Mouse (Mus musculus) myocyte (in vitro differentiated cells): Measurements from ENCODE around the gene Treml2. TPM values are rescaled to one million over a fixed set of nuclear protein-coding genes. Genes with fewer than 3 reads are reported as not detected.

Experiments
- H3K27me3 ChIP-seq: one replicate; pipeline ENCODE4 v1.6.1; 2011; ENCODE audit not compliant: control insufficient read depth, insufficient read depth, insufficient read length
- H3K36me3 ChIP-seq: one replicate; pipeline ENCODE4 v1.6.1; 2011; ENCODE audit not compliant: control insufficient read depth, insufficient read depth
- H3K4me2 ChIP-seq: one replicate; pipeline ENCODE4 v1.6.1; 2011; ENCODE audit warnings: low read depth, control low read depth
- H3K4me3 ChIP-seq: one replicate; pipeline ENCODE4 v1.5.1; 2011; ENCODE audit warnings: mild to moderate bottlenecking, control low read depth, moderate library complexity
- H3K79me2 ChIP-seq: one replicate; pipeline ENCODE4 v1.6.1; 2011; ENCODE audit not compliant: control insufficient read depth, insufficient read depth
- H3ac ChIP-seq: one replicate; pipeline ENCODE4 v1.6.1; 2011; ENCODE audit not compliant: control insufficient read depth, insufficient read length
- CEBPB ChIP-seq: IDR thresholded peaks from 2 replicates; pipeline ENCODE4 v1.6.1; 2011; ENCODE audit warnings: mild to moderate bottlenecking, moderate library complexity; ENCODE audit not compliant: poor library complexity, insufficient read depth, severe bottlenecking
- E2F4 ChIP-seq: IDR thresholded peaks from one replicate; pipeline ENCODE4 v1.6.1; 2011; ENCODE audit warnings: mild to moderate bottlenecking, control low read depth, moderate library complexity; ENCODE audit not compliant: insufficient read depth
- MAX ChIP-seq: IDR thresholded peaks from one replicate; pipeline ENCODE4 v1.6.1; 2011; ENCODE audit warnings: low read depth, mild to moderate bottlenecking, control low read depth
- MYOD1 ChIP-seq, 3 experiments: IDR thresholded peaks; one replicate each; pipeline ENCODE4 v1.6.1; 2011; ENCODE audit warnings: control low read depth in 2 of 3, low read depth in 2 of 3, mild to moderate bottlenecking in 2 of 3, moderate library complexity in 1 of 3; ENCODE audit not compliant: insufficient read length in 2 of 3, control insufficient read depth in 1 of 3
- MYOG ChIP-seq, 3 experiments: IDR thresholded peaks; one replicate each; pipeline ENCODE4 v1.6.1; 2011; ENCODE audit warnings: control low read depth in 2 of 3, low read depth in 2 of 3, mild to moderate bottlenecking in 2 of 3; ENCODE audit not compliant: insufficient read length in 2 of 3, control insufficient read depth in 1 of 3, insufficient read depth in 1 of 3
- POLR2A ChIP-seq: IDR thresholded peaks from one replicate; pipeline ENCODE4 v1.6.1; 2011; ENCODE audit warnings: low read depth, mild to moderate bottlenecking, control low read depth, moderate library complexity; ENCODE audit not compliant: insufficient read length
- POLR2AphosphoS2 ChIP-seq: IDR thresholded peaks from one replicate; pipeline ENCODE4 v1.6.1; 2011; ENCODE audit warnings: low read depth, control low read depth; ENCODE audit not compliant: insufficient read length
- REST ChIP-seq: IDR thresholded peaks from one replicate; pipeline ENCODE4 v1.6.1; 2011; ENCODE audit warnings: mild to moderate bottlenecking, control low read depth, moderate library complexity; ENCODE audit not compliant: insufficient read depth, insufficient read length
- SRF ChIP-seq: IDR thresholded peaks from one replicate; pipeline ENCODE4 v1.6.1; 2011; ENCODE audit warnings: low read depth; ENCODE audit not compliant: control insufficient read depth, insufficient read length
- TCF12 ChIP-seq: IDR thresholded peaks from one replicate; pipeline ENCODE4 v1.6.1; 2011; ENCODE audit warnings: mild to moderate bottlenecking, control low read depth; ENCODE audit not compliant: poor library complexity, insufficient read depth, severe bottlenecking
- TCF3 ChIP-seq: IDR thresholded peaks from one replicate; pipeline ENCODE4 v1.6.1; 2011; ENCODE audit warnings: low read depth, control low read depth; ENCODE audit not compliant: insufficient read length
- USF1 ChIP-seq: IDR thresholded peaks from one replicate; pipeline ENCODE4 v1.6.1; 2011; ENCODE audit warnings: low read depth, mild to moderate bottlenecking, control low read depth, moderate library complexity
- polyA plus RNA-seq: library from polyadenylated mRNA; unstranded; fragments of >200 nt; fragmentation: generic; extraction: Trizol; gene quantifications from one replicate; pipeline ENCODE4 v1.2.1, GENCODE M21; 2012; ENCODE audit warnings: missing spikeins

Gene Treml2
- polyA plus RNA-seq = not detected

DNA sequence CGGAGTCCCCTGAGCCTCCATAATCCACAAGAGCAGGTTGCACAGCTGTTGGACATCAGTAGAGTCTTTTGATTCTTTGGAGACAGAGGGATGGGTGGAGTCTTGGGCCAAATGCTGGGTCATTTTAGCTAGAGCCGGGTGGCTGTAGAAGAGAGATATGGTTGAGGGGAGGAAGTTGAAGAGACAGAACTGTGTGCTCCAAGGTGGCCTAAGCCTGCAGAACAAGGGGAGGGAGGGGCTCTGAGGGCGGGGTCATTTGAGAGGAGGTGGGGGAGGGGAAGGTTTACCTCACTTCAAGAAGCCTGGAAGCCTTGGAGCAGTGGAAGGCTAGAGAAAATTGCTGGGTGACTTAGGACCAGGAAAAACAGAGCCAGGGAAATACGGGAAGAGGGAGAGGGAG, at the start of gene Treml2:
Gene Treml2, plus strand, starts transcription at position 296 of the 400 bp plus-strand sequence.
- Histone ChIP-seq H3K27me3 (no peaks in the 10 kb centered on the region), H3K79me2 (no peaks in the 10 kb centered on the region), H3K4me3 (no peak within 1 kb of the TSS), H3K36me3 (no peaks in the 10 kb centered on the region), H3K4me2 (no peak within 1 kb of the TSS), H3ac (no peak within 1 kb of the TSS)
- TF ChIP-seq CEBPB = no peak

DNA sequence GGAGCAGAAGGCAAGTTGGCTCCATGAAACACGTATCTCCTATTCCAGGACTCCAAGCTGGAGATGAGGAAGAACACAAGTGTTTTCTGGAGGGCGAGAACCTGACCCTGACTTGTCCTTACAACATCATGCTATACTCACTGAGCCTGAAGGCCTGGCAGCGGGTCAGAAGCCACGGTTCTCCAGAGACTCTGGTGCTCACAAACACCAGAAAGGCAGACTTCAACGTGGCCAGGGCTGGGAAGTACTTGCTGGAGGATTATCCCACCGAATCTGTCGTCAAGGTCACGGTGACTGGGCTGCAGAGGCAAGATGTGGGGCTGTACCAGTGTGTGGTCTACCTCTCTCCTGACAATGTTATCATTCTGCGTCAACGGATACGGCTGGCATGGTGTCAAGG, 49.8 kb upstream of the Treml2 start:
- TF ChIP-seq POLR2AphosphoS2 (no peak), USF1 (no peak), MYOG (IDR thresholded peaks at IDR 0.05; ENCODE audit: control insufficient read depth in 1 of 3, insufficient read depth in 1 of 3, insufficient read length in 2 of 3, low read depth in 2 of 3) (no peak), TCF3 (no peak), MYOD1 (IDR thresholded peaks at IDR 0.05; ENCODE audit: control insufficient read depth in 1 of 3, insufficient read length in 2 of 3, low read depth in 2 of 3) (no peak), POLR2A (no peak), CEBPB (no peak)
- H3K4me3 ChIP-seq = no peak overlapping the region
- H3K79me2 ChIP-seq = no peaks in the 10 kb centered on the region
- no peak overlapping the region for H3ac ChIP-seq
- H3K27me3 ChIP-seq = no peaks in the 10 kb centered on the region
- no peaks in the 10 kb centered on the region for H3K36me3 ChIP-seq
- H3K4me2 ChIP-seq = no peak overlapping the region

DNA sequence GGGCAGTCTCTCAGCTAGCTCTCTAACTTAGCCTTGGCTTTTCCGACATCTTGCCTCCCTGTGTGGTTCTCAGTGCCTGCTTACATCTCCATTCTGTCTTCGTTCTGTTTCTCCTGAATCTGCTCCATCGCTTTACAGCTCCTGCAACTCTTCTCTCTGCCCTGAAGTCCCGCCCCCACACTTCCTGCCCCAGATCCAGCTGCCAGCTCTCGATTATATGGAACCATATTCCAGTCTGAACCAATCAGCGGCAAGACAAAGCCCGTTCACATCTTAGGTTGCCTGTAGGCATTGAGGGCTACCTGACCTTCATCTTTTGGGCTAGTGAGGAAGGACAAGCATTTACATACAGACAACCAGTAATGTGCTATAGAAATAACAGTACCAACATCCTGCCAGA, 48.7 kb upstream of the Treml2 start:
- H3ac ChIP-seq = no peak overlapping the region
- H3K4me3 ChIP-seq = no peak overlapping the region
- TF ChIP-seq E2F4 (no peak), SRF (no peak), POLR2A (no peak), REST (no peak), USF1 (no peak), MAX (no peak)
- H3K27me3 ChIP-seq = no peaks in the 10 kb centered on the region
- H3K79me2 ChIP-seq = no peaks in the 10 kb centered on the region
- H3K36me3 ChIP-seq = no peaks in the 10 kb centered on the region
- no peak overlapping the region for H3K4me2 ChIP-seq

- Histone ChIP-seq H3ac (no peak overlapping the region), H3K36me3 (no peaks in the 10 kb centered on the region), H3K4me3 (no peak overlapping the region), H3K79me2 (no peaks in the 10 kb centered on the region), H3K4me2 (no peak overlapping the region), H3K27me3 (no peaks in the 10 kb centered on the region)
- TF ChIP-seq E2F4 (no peak), TCF3 (no peak), MAX (no peak), MYOD1 (IDR thresholded peaks at IDR 0.05; ENCODE audit: control insufficient read depth in 1 of 3, insufficient read length in 2 of 3, low read depth in 2 of 3) (no peak), POLR2A (no peak)
Observed at GRCm38 (mm10) chr17:48256575-48256974, 42.7 kb upstream of the Treml2 start.

- no peaks in the 10 kb centered on the region for H3K27me3 ChIP-seq
- H3K36me3 ChIP-seq = no peaks in the 10 kb centered on the region
- H3K4me3 ChIP-seq = no peak overlapping the region
- H3K4me2 ChIP-seq = no peak overlapping the region
- H3K79me2 ChIP-seq = no peaks in the 10 kb centered on the region
- H3ac ChIP-seq = no peak overlapping the region
- TF ChIP-seq TCF12 (no peak), TCF3 (no peak), MYOD1 (IDR thresholded peaks at IDR 0.05; ENCODE audit: control insufficient read depth in 1 of 3, insufficient read length in 2 of 3, low read depth in 2 of 3) (no peak)
Observed at GRCm38 (mm10) chr17:48261868-48262267, 37.4 kb upstream of the Treml2 start.

GRCm38 (mm10) chr17:48263741-48264362, 35.4 kb upstream of the Treml2 start, which contains the start of gene Treml4:
Gene Treml4, plus strand, starts transcription at chr17:48264295.
- no peak within 1 kb of the TSS for H3ac ChIP-seq
- no peak within 1 kb of the TSS for H3K4me3 ChIP-seq
- H3K27me3 ChIP-seq = no peaks in the 10 kb centered on the region
- TF ChIP-seq SRF (no peak), TCF12 (no peak), MYOG (IDR thresholded peaks at IDR 0.05; ENCODE audit: control insufficient read depth in 1 of 3, insufficient read depth in 1 of 3, insufficient read length in 2 of 3, low read depth in 2 of 3) (no peak), MAX (no peak), POLR2A (no peak), E2F4 (no peak), REST (no peak), USF1 (no peak), TCF3 (no peak), POLR2AphosphoS2 (no peak), CEBPB (no peak), MYOD1 (IDR thresholded peaks at IDR 0.05; ENCODE audit: control insufficient read depth in 1 of 3, insufficient read length in 2 of 3, low read depth in 2 of 3) (no peak)
- no peak within 1 kb of the TSS for H3K4me2 ChIP-seq
- no peaks in the 10 kb centered on the region for H3K36me3 ChIP-seq
- no peaks in the 10 kb centered on the region for H3K79me2 ChIP-seq
